In the genomic region with DNA sequence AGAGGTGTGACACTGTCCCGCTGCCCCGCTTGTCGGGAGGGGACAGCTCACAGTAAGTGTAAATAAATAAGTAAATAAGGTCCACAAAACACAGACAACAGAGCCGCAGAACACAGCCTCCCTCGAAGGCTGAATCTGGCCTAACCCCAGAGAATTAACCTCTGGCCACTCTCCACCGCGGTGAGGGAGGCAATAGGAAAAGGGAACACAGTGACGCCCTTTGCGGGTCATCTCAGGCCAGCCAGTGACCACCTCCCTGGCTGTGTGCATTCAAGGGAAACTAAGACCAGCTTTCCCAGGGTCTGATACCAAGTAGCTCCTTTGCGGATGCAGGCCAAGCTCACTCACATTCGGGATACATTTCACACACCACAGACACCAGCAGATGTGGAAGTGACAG, we compare ENCODE assay signal across 31 mouse cellular contexts. TPM values are rescaled to one million over a fixed set of nuclear protein-coding genes. Genes with fewer than 3 reads are reported as not detected.
DNase-seq lines count a peak whose midpoint lies in the region; ATAC-seq and TF ChIP-seq lines count a peak whose summit lies in the region.
"Had no signal": no experiment of that assay in that cellular context is flagged by ENCODE, and none has a peak within 500 bp of the region (broad histone marks: within the 10 kb centered on the region; RNA-seq: fewer than 3 reads in every experiment).

No protein-coding gene starts in this region.

- WGBS in forebrain, embryonic 15.5 days, result 63% methylated on average over 11 of the region's 11 CpGs
- WGBS in forebrain, postnatal 0 days, result 59% methylated on average over 11 of the region's 11 CpGs
- 49% methylated on average over 11 of the region's 11 CpGs for WGBS in heart, adult 2 months
- 86% methylated on average over 11 of the region's 11 CpGs for WGBS in heart, embryonic 11.5 days (ENCODE audit: insufficient replicate concordance)
- WGBS in liver, embryonic 13.5 days (ENCODE audit: insufficient replicate concordance), result 83% methylated on average over 11 of the region's 11 CpGs
- WGBS in liver, embryonic 11.5 days, result 85% methylated on average over 11 of the region's 11 CpGs

- TF ChIP-seq CTCF in forebrain, postnatal 0 days (IDR thresholded peaks at IDR 0.05; ENCODE audit: low read depth), result no peak
- no peak for TF ChIP-seq CTCF in heart, adult 2 months (IDR thresholded peaks at IDR 0.05)

- TF ChIP-seq EP300 in heart, adult 2 months (IDR thresholded peaks at IDR 0.05; ENCODE audit: insufficient read depth, low read depth, low read length), result no peak

- H3K27me3 ChIP-seq in forebrain, embryonic 15.5 days, result no peaks in the 10 kb centered on the region
- H3K27me3 ChIP-seq in forebrain, postnatal 0 days (ENCODE audit: insufficient read depth, low read length), result no peaks in the 10 kb centered on the region
- H3K27me3 ChIP-seq in heart, adult 2 months (ENCODE audit: control insufficient read depth, insufficient read depth, low read length), result no peaks in the 10 kb centered on the region
- H3K27me3 ChIP-seq in heart, embryonic 11.5 days (ENCODE audit: control insufficient read depth, insufficient read depth, low read length), result no peaks in the 10 kb centered on the region
- H3K27me3 ChIP-seq in liver, embryonic 13.5 days, result no peaks in the 10 kb centered on the region
- H3K27me3 ChIP-seq in liver, embryonic 11.5 days (replicated peaks; ENCODE audit: control insufficient read depth, insufficient read depth, low read length), result no peaks in the 10 kb centered on the region
- H3K27me3 ChIP-seq: embryonic facial prominence, embryonic 13.5 days; forebrain, embryonic 12.5 days; heart, embryonic 15.5 days; limb, embryonic 13.5 days; megakaryocyte, embryonic 14.5 days; midbrain, embryonic 13.5 days; stomach, embryonic 15.5 days had no signal

- no peak overlapping the region for H3K4me2 ChIP-seq in forebrain, embryonic 15.5 days (replicated peaks)
- no peak overlapping the region for H3K4me2 ChIP-seq in forebrain, postnatal 0 days (ENCODE audit: low read depth)
- H3K4me2 ChIP-seq in heart, embryonic 11.5 days, result no peak overlapping the region
- no peak overlapping the region for H3K4me2 ChIP-seq in liver, embryonic 13.5 days
- no peak overlapping the region for H3K4me2 ChIP-seq in liver, embryonic 11.5 days
- H3K4me2 ChIP-seq: embryonic facial prominence, embryonic 13.5 days; forebrain, embryonic 12.5 days; heart, embryonic 15.5 days; limb, embryonic 13.5 days; lung, embryonic 14.5 days; midbrain, embryonic 13.5 days; stomach, embryonic 15.5 days had no signal

- intact Hi-C loops in heart, adult 2 months (cut with DNase I), result no loop called here

- no peak for TF ChIP-seq POLR2A in heart, adult 2 months (IDR thresholded peaks at IDR 0.05; ENCODE audit: insufficient read depth, low read depth, low read length)

- no peaks in the 10 kb centered on the region for H3K79me2 ChIP-seq in heart, adult 2 months (replicated peaks; ENCODE audit: control insufficient read depth, insufficient read depth, low read length)

- H3K27ac ChIP-seq in forebrain, embryonic 15.5 days (replicated peaks), result peak overlapping the region; percentile 25; the same call in 1 of the 2 replicates
- H3K27ac ChIP-seq in forebrain, postnatal 0 days (ENCODE audit: low read depth, low read length), result no peak overlapping the region
- peak overlapping the region; percentile 61 for H3K27ac ChIP-seq in heart, adult 2 months
- H3K27ac ChIP-seq in heart, embryonic 11.5 days (ENCODE audit: low read depth, low read length), result no peak overlapping the region
- H3K27ac ChIP-seq in liver, embryonic 13.5 days, result peak overlapping the region; percentile 44; the same call in 1 of the 2 replicates
- H3K27ac ChIP-seq in liver, embryonic 11.5 days (ENCODE audit: low read depth, low read length), result no peak overlapping the region
- H3K27ac ChIP-seq: embryonic facial prominence, embryonic 13.5 days; forebrain, embryonic 12.5 days; heart, embryonic 15.5 days; limb, embryonic 13.5 days; liver, embryonic 14.5 days; midbrain, embryonic 13.5 days; stomach, embryonic 15.5 days had no signal

- no peak overlapping the region for H3K9ac ChIP-seq in forebrain, embryonic 15.5 days (replicated peaks)
- no peak overlapping the region for H3K9ac ChIP-seq in forebrain, postnatal 0 days
- H3K9ac ChIP-seq in heart, adult 2 months (ENCODE audit: low read depth, low read length), result no peak overlapping the region
- no peak overlapping the region for H3K9ac ChIP-seq in heart, embryonic 11.5 days (ENCODE audit: low read depth, low read length)
- H3K9ac ChIP-seq in liver, embryonic 13.5 days, result no peak overlapping the region
- no peak overlapping the region for H3K9ac ChIP-seq in liver, embryonic 11.5 days (ENCODE audit: low read depth, low read length)
- H3K9ac ChIP-seq: embryonic facial prominence, embryonic 13.5 days; forebrain, embryonic 12.5 days; heart, embryonic 15.5 days; limb, embryonic 13.5 days; liver, embryonic 14.5 days; lung, embryonic 14.5 days; midbrain, embryonic 13.5 days; stomach, embryonic 15.5 days had no signal

- H3K36me3 ChIP-seq in forebrain, embryonic 15.5 days, result peaks cover 10% of the 10 kb centered on the region
- peaks cover 45% of the 10 kb centered on the region for H3K36me3 ChIP-seq in forebrain, postnatal 0 days (ENCODE audit: insufficient read depth)
- H3K36me3 ChIP-seq in heart, adult 2 months (ENCODE audit: control insufficient read depth, insufficient read depth, low read length), result no peaks in the 10 kb centered on the region
- peaks cover 27% of the 10 kb centered on the region for H3K36me3 ChIP-seq in heart, embryonic 11.5 days (ENCODE audit: control insufficient read depth, insufficient read depth, low read length)
- peaks cover 75% of the 10 kb centered on the region for H3K36me3 ChIP-seq in liver, embryonic 13.5 days
- peaks cover 26% of the 10 kb centered on the region for H3K36me3 ChIP-seq in liver, embryonic 11.5 days (ENCODE audit: control insufficient read depth, insufficient read depth, low read length)

- no peak overlapping the region for H3K4me3 ChIP-seq in forebrain, embryonic 15.5 days
- H3K4me3 ChIP-seq in forebrain, postnatal 0 days (ENCODE audit: low read depth, low read length), result no peak overlapping the region
- no peak overlapping the region for H3K4me3 ChIP-seq in heart, adult 2 months
- no peak overlapping the region for H3K4me3 ChIP-seq in heart, embryonic 11.5 days (ENCODE audit: low read depth, low read length)
- H3K4me3 ChIP-seq in liver, embryonic 13.5 days (replicated peaks), result no peak overlapping the region
- H3K4me3 ChIP-seq in liver, embryonic 11.5 days (ENCODE audit: low read depth, low read length), result no peak overlapping the region
- H3K4me3 ChIP-seq: embryonic facial prominence, embryonic 13.5 days; erythroblast, embryonic 14.5 days; forebrain, embryonic 12.5 days; heart, embryonic 15.5 days; limb, embryonic 13.5 days; megakaryocyte, embryonic 14.5 days; midbrain, embryonic 13.5 days; stomach, embryonic 15.5 days had no signal

- H3K9me3 ChIP-seq in forebrain, embryonic 15.5 days, result no peaks in the 10 kb centered on the region
- H3K9me3 ChIP-seq in forebrain, postnatal 0 days (ENCODE audit: low read length), result no peaks in the 10 kb centered on the region
- H3K9me3 ChIP-seq in heart, embryonic 11.5 days (replicated peaks; ENCODE audit: control insufficient read depth, low read length), result no peaks in the 10 kb centered on the region
- no peaks in the 10 kb centered on the region for H3K9me3 ChIP-seq in liver, embryonic 13.5 days (replicated peaks)
- H3K9me3 ChIP-seq in liver, embryonic 11.5 days (ENCODE audit: control insufficient read depth, low read length), result no peaks in the 10 kb centered on the region
- H3K9me3 ChIP-seq: embryonic facial prominence, embryonic 13.5 days; forebrain, embryonic 12.5 days; heart, embryonic 15.5 days; limb, embryonic 13.5 days; megakaryocyte, embryonic 14.5 days; midbrain, embryonic 13.5 days; stomach, embryonic 15.5 days had no signal

- ATAC-seq in forebrain, embryonic 15.5 days (replicated peaks), result no peak
- ATAC-seq in forebrain, postnatal 0 days, result no peak
- no peak for ATAC-seq in heart, embryonic 11.5 days (replicated peaks; ENCODE audit: insufficient number of reproducible peaks, low FRiP score, low TSS enrichment)
- ATAC-seq in liver, embryonic 13.5 days (ENCODE audit: low read depth), result no peak
- no peak for ATAC-seq in liver, embryonic 11.5 days (replicated peaks; ENCODE audit: low FRiP score)
- ATAC-seq: activated CD4-positive, CD25-positive, alpha-beta regulatory T cell, adult 4 months; intestine, postnatal 0 days; midbrain, embryonic 13.5 days had no signal

- peaks cover 9% of the 10 kb centered on the region for H3K4me1 ChIP-seq in forebrain, embryonic 15.5 days
- peaks cover 4% of the 10 kb centered on the region; the same call in 1 of the 2 replicates for H3K4me1 ChIP-seq in forebrain, postnatal 0 days (ENCODE audit: insufficient read depth)
- peaks cover 9% of the 10 kb centered on the region for H3K4me1 ChIP-seq in heart, adult 2 months (ENCODE audit: control insufficient read depth, insufficient read depth, low read length)
- H3K4me1 ChIP-seq in heart, embryonic 11.5 days (ENCODE audit: control insufficient read depth, insufficient read depth, low read length), result peaks cover 22% of the 10 kb centered on the region
- H3K4me1 ChIP-seq in liver, embryonic 13.5 days (replicated peaks), result peaks cover 57% of the 10 kb centered on the region
- H3K4me1 ChIP-seq in liver, embryonic 11.5 days (replicated peaks; ENCODE audit: control insufficient read depth, insufficient read depth, low read length), result peaks cover 20% of the 10 kb centered on the region

- no peak for DNase-seq in forebrain, postnatal 0 days
- DNase-seq in heart, adult 2 months, result peak; percentile 62 to 65
- DNase-seq in liver, embryonic 13.5 days, result no peak
- no peak for DNase-seq in liver, embryonic 11.5 days (ENCODE audit: low spot score)
- DNase-seq in kidney, postnatal 4 days, result peak; percentile 37 to 43
- no peak for DNase-seq in layer of hippocampus, adult 11-12 months (ENCODE audit: low spot score)
- DNase-seq: adrenal gland, adult 8-10 months; cerebellum, adult 2 months; cerebellum, postnatal 25 days; embryo, embryonic 11 days; gastrocnemius, postnatal 25 days; lung, embryonic 14.5 days; thymus, adult 2 months had no signal

RNA-seq across cellular contexts. Expression of a gene that starts 25.3 kb away (rescaled TPM):
- polyA plus RNA-seq in forebrain, embryonic 15.5 days (2015; fragmentation: Nextera tagmentation; extraction: Ambion mirVana), result 12.8 and 13.8 TPM in 2 replicates
- 7.9 and 11.5 TPM in 2 replicates for total RNA-seq in forebrain, postnatal 0 days (2014; rRNA removed)
- 8.2 and 10.4 TPM in 2 replicates for polyA plus RNA-seq in forebrain, postnatal 0 days (2015; fragmentation: Nextera tagmentation; extraction: Ambion mirVana)
- 10 to 100 TPM; 13.4 to 15.2 TPM for total RNA-seq in heart, adult 2 months (2021)
- 7.4 and 9.8 TPM in 2 replicates for polyA plus RNA-seq in heart, adult 2 months (2012; rRNA removed)
- polyA plus RNA-seq in heart, embryonic 11.5 days (2014; fragmentation: Nextera tagmentation; extraction: Ambion mirVana), result 18.2 and 35.8 TPM in 2 replicates
- 5.4 and 6.0 TPM in 2 replicates for polyA plus RNA-seq in liver, embryonic 13.5 days (2015; fragmentation: Nextera tagmentation; extraction: Ambion mirVana)
- polyA plus RNA-seq in liver, embryonic 11.5 days (2014; fragmentation: Nextera tagmentation; extraction: Ambion mirVana), result 16.2 and 17.8 TPM in 2 replicates

RNA-seq across cellular contexts. Expression of a gene that starts 35.1 kb away (rescaled TPM):
- polyA plus RNA-seq in forebrain, embryonic 15.5 days (2015; fragmentation: Nextera tagmentation; extraction: Ambion mirVana), result not detected in 2 replicates
- not detected in 2 replicates for total RNA-seq in forebrain, postnatal 0 days (2014; rRNA removed)
- polyA plus RNA-seq in forebrain, postnatal 0 days (2015; fragmentation: Nextera tagmentation; extraction: Ambion mirVana), result not detected in 2 replicates
- total RNA-seq in heart, adult 2 months (2021), result not detected
- not detected in 2 replicates for polyA plus RNA-seq in heart, adult 2 months (2012; rRNA removed)
- polyA plus RNA-seq in heart, embryonic 11.5 days (2014; fragmentation: Nextera tagmentation; extraction: Ambion mirVana), result not detected in 2 replicates
- polyA plus RNA-seq in liver, embryonic 13.5 days (2015; fragmentation: Nextera tagmentation; extraction: Ambion mirVana), result not detected in 2 replicates
- polyA plus RNA-seq in liver, embryonic 11.5 days (2014; fragmentation: Nextera tagmentation; extraction: Ambion mirVana), result 0.23 TPM in 1 of 2 replicates, not detected in the other
- total RNA-seq: adrenal gland, adult 8-10 months; gastrocnemius, postnatal 25 days; left cerebral cortex, adult 18-20 months; left cerebral cortex, postnatal 25 days; monocyte, adult 5-6 weeks; neutrophil, adult 5-6 weeks had no signal
- polyA plus RNA-seq: embryonic facial prominence, embryonic 13.5 days; erythroblast, embryonic 14.5 days; forebrain, embryonic 12.5 days; heart, embryonic 15.5 days; hindbrain, embryonic 11.5 days; limb, embryonic 13.5 days; liver, embryonic 14.5 days; lung, embryonic 14.5 days; midbrain, embryonic 13.5 days had no signal

RNA-seq across cellular contexts. Expression of a gene that starts 59.8 kb away (rescaled TPM):
- 221 and 224 TPM in 2 replicates for polyA plus RNA-seq in forebrain, embryonic 15.5 days (2015; fragmentation: Nextera tagmentation; extraction: Ambion mirVana)
- 159 and 178 TPM in 2 replicates for total RNA-seq in forebrain, postnatal 0 days (2014; rRNA removed)
- 148 and 167 TPM in 2 replicates for polyA plus RNA-seq in forebrain, postnatal 0 days (2015; fragmentation: Nextera tagmentation; extraction: Ambion mirVana)
- total RNA-seq in heart, adult 2 months (2021), result 10 to 100 TPM; 24.6 to 30.1 TPM
- polyA plus RNA-seq in heart, adult 2 months (2012; rRNA removed), result 24.1 and 27.9 TPM in 2 replicates
- polyA plus RNA-seq in heart, embryonic 11.5 days (2014; fragmentation: Nextera tagmentation; extraction: Ambion mirVana), result 113 and 140 TPM in 2 replicates
- 48.0 and 60.3 TPM in 2 replicates for polyA plus RNA-seq in liver, embryonic 13.5 days (2015; fragmentation: Nextera tagmentation; extraction: Ambion mirVana)
- polyA plus RNA-seq in liver, embryonic 11.5 days (2014; fragmentation: Nextera tagmentation; extraction: Ambion mirVana), result 122 and 137 TPM in 2 replicates

Comparison
In these comparisons a context has a peak if more than half of its experiments do, and no peak if none do; other contexts are left out.
1. H3K27ac ChIP-seq: peak in forebrain, embryonic 15.5 days (single experiment), heart, adult 2 months (single experiment) and liver, embryonic 13.5 days (single experiment); none in forebrain, postnatal 0 days (single experiment), heart, embryonic 11.5 days (single experiment) and liver, embryonic 11.5 days (single experiment).
2. DNase-seq: peak in heart, adult 2 months (2 of 2) and kidney, postnatal 4 days (2 of 2); none in forebrain, postnatal 0 days (single experiment), liver, embryonic 13.5 days (single experiment), liver, embryonic 11.5 days (single experiment) and layer of hippocampus, adult 11-12 months (single experiment).